Mouse (Mus musculus) ES-CJ7 (cell line): ENCODE measurements around the gene Lin9.
A peak's percentile ranks its signal among the peaks of the same experiment; 100 is the strongest.

Experiments used
- DNase-seq: peaks from one replicate; pipeline ENCODE4 v3.0.0; 2011; ENCODE audit warnings: low read depth, low spot score

The Lin9 gene

DNA sequence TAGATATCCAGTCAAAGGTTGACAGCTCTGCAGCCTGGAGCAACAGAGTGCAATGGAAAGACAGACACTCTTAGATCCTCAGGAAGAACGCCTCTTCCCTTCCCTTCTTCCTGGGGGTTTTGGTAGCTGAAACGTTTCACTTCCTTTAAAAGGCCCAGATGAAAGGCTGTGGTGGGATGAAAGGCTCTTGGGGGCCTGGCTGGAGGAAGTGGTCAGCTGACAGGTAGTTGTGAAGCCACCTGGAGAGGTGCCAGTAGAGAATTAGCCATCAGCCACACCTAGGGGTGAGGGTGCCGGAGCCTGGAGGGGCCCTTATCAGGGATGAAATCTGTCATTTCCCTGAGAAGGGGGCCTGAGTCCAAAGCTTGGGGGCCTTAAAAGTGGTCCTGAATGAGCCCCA, 66.4 kb downstream of the Lin9 start:
- no peak for DNase-seq

GRCm38 (mm10) chr1:180707813-180708212, 66.9 kb downstream of the Lin9 start:
- no peak for DNase-seq

DNA sequence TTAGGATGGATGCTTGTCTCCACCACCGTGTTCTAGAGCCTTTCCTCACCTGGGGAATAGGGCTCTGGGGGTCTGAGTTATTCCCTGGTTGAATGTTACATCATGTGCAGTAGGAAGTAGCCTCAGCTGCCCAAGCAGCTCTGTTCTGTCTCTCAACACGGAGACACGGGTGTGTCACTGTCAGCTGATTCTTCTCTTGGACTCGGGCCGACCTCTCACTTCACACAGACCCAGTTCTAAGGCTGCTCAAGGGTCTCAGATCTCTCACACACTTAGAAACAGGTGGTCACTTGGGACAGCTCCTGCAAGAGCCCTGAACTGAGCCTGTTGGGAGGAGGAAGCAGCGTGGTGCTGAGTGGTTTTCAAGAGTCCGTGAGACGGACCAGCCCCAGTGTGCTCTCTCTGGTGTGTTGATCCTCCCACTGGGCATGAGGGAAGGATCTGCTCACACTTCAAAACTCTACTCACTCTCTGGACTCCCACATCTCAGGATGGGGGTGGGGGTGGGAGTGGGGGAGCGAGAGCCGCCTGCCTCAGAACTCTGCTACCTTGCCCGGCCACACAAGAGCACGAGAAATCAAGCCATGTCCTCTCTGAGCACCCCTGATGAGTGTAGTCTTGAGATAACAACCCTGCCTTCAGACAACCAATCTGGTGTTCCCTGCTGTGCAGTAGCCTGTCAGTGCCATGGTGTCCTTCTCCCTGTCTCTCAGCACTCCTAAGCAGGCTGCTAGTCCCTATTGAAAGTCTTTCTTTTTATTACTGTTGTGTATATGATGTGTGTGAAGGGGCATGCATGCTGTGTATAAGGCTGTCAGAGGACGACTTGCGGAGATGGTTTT, 68.2 kb downstream of the Lin9 start:
- no peak for DNase-seq

GRCm38 (mm10) chr1:180718756-180719155, 77.8 kb downstream of the Lin9 start:
- no peak for DNase-seq

DNA sequence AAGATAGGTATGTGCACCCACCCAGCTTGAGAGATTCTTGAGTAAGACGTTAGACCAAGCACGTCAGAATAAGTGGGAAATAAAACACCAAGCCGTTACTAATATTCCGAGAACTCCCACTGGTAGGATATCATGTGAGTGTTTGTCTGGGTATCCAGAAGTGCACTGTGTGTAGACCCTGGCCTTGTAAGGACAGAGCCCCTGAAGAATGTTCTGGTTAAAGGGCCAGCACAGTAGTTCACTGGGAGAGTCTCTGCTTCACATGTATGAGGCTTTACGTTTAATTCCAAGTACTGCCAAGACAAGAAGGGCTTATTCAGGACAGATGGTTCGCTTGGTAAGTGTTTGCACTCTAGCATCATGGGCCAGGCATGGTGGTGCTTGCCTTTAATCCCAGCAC, 78.5 kb downstream of the Lin9 start:
- DNase-seq: no peak

- DNase-seq: peak; percentile 92
Measured at GRCm38 (mm10) chr1:180719951-180720689, 79.2 kb downstream of the Lin9 start.

- no peak for DNase-seq
Measured at GRCm38 (mm10) chr1:180722608-180723007, 81.7 kb downstream of the Lin9 start.

DNA sequence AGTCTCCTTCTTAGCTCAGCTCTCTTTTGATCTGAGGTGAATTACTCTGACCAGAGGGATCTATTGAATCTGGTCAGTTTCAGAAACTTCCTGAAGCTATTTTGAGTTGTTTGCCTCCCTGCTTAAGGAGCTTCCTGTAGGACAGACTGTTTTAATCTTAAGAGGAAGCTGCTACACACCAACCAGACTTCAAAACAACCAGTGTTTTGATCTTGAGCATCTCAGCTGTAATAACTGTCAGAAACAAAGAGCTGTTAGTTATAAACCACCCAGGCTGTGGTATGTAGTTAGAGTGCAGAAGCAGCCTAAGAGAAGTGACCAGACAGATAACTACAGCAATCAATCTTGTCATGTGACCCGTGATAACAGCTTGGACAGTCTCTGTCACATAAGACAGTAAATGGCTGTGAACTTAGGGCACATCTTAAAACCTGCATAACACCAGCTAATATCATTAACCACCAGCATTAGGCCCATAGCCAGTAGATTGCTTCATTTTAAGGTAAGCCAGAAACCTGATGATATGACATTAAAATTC, 82.8 kb downstream of the Lin9 start:
- DNase-seq: no peak

DNA sequence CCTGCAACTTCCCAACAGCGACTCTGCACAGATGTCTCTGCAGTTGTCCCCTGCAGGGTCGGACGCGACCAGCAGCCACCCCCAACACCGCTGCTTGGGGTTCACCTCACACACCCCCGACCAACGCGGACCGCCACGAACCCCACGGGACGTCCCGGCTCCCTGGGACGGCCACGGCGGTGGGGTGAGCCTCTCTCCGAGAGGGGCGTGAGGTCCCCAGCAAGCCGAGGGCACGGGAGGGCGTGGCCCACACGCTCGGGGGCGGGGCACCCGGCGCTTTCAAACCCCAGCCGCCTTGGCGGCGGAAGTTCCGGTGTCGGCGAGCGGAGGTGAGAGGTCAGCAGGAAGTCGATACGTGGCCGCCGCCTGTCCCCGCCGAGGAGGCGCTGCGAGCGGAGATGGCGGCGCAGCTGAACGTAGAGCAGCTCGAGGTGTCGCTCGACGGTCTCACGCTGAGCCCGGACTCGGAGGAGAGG, 84.8 kb downstream of the Lin9 start, which contains the start of gene Acbd3:
Gene Acbd3 (plus strand): TSS at position 340 of the 476 bp plus-strand sequence.
- peak; percentile 89 for DNase-seq

GRCm38 (mm10) chr1:180726183-180726582, 85.2 kb downstream of the Lin9 start:
- no peak for DNase-seq

DNA sequence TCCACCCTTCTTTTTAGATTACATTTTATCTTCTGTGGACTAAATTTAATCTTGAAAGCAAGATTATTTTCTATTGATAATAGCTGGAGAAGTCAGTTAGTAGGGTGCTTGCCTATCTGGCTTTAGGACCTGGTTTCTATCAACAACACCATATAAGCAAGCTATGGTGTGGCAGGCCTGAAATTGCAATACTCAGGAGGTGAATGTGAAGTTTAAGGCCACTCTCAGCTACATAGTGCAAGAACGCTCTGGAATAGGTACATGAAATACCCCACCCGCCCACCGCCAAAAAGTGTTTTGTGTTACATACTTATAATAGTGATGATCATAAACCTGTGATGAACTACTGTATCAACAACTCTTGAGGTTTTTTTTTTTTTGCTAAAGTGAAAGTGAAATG, 88.3 kb downstream of the Lin9 start:
- no peak for DNase-seq
